Mouse (Mus musculus) brain, embryonic 14.5 days (tissue): ENCODE results near the gene Nat8f2.
"Not testable (repeated sequence)": the region's sequence is repeated elsewhere in the genome, so short reads cannot be mapped to it uniquely, and the experiment has no call there.

Experiments
- CTCF ChIP-seq: fragments of 200-500 bp; IDR thresholded peaks from 2 replicates; pipeline ENCODE4 v1.5.1; 2012; ENCODE audit warnings: inconsistent platforms, mild to moderate bottlenecking, moderate library complexity, borderline replicate concordance; ENCODE audit not compliant: insufficient read depth, insufficient read length; ENCODE audit errors: extremely low read depth
- POLR2A ChIP-seq: fragments of 200-500 bp; IDR thresholded peaks from 2 replicates; pipeline ENCODE4 v1.6.1; 2012; ENCODE audit warnings: mild to moderate bottlenecking, inconsistent platforms, borderline replicate concordance; ENCODE audit not compliant: poor library complexity, insufficient read depth, insufficient read length, severe bottlenecking; ENCODE audit errors: extremely low read depth

DNA sequence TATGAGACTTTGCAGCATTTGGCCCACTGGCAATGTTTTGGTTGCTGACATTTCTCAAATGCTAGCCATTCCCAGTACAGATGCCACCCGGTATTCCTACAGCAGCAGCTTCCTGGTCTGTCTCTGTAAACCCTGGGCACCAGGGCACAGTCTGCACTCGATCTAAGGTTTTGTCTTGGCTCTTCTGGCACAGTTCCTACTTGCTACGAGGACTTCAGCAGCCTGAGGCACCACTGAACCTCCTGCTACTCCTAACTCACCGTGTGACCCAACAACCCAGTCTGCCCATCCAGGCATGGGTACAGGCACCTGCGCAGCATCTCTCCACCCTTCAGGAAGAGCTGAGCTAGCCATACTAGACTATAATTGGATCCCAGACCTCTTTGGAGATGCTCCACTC lies 32.9 kb downstream of the Nat8f2 start:
- not testable (repeated sequence) for TF ChIP-seq CTCF, POLR2A
